Mouse (Mus musculus) mature B cell (primary cell): ENCODE results near the gene Camk2d.

Experiments
- in situ Hi-C: fragments of 300-500 bp; cut with MboI; formaldehyde crosslinking; loops from 2 replicates; pipeline ENCODE4 v1.14.3; 2019

Gene Camk2d

GRCm38 (mm10) chr3:126806145-126806544, 210.0 kb downstream of the Camk2d start:
- in situ Hi-C loops, result no loop called here

GRCm38 (mm10) chr3:126809915-126810314, 213.8 kb downstream of the Camk2d start:
- in situ Hi-C loops, result no loop called here

GRCm38 (mm10) chr3:126810372-126811090, 214.4 kb downstream of the Camk2d start:
- in situ Hi-C loops, result no loop called here

DNA sequence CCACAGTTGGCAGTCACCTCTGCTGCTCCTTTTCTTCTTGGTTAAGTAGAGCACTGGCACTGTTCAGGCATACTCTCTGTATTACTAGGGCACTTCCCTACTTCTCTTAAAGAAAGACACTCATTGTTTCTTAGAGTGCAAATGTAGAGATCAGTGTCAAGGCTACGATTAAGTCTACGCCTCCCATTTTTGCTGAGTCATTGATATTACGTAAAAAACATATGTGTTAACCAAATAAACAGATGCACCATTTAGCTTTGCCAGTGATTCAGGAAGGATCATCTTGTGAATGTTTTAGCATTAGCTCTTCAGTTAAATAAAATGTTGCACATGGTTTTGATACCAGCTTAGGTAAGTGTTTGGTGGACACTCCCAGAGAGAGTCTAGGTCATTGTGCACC, 215.5 kb downstream of the Camk2d start:
- in situ Hi-C loops, result no loop called here

DNA sequence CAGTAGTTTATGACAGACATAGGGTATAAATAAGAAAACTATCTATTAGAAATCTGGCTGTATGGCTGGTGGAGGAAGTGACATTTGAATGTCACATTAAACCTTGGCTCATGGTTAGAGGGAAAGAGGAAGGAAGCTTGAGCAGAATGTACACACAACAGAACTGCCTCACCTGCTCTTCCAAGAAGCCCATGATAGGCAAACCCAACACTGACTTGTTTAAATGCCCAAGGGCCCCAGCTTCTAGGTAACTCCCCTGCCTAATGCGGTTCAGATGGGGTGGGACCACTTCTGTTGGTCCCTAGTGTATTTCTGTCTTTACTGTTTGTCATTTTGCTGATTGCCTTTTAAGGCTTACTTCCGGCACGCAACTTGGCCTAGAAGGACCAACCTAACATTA, 226.3 kb downstream of the Camk2d start:
- in situ Hi-C loops, result no loop called here

- in situ Hi-C loops, result no loop called here
Measured at GRCm38 (mm10) chr3:126824930-126825329, 228.8 kb downstream of the Camk2d start.

GRCm38 (mm10) chr3:126826172-126826571, 230.1 kb downstream of the Camk2d start:
- in situ Hi-C loops, result no loop called here

GRCm38 (mm10) chr3:126827900-126828299, 231.8 kb downstream of the Camk2d start:
- in situ Hi-C loops, result no loop called here

DNA sequence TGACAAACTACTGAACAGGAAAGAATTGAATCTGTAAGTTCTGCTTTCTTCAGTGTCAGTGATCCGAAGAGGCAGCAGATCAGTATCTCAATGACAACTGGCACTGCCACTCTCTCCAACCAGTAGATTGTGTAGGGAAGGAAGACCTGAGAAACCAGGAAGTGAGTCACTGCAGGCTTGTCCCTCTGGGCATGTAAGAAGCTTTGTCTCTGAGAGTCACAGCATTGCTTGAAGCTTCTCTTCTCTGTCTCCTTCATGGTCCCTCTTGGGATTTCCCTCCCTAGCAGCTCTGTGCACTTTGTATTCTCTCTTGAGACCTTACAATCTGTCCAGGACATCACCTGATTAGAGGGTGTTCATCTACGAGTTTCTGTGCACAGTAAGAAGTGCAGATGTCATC, 233.7 kb downstream of the Camk2d start:
- in situ Hi-C loops, result no loop called here

DNA sequence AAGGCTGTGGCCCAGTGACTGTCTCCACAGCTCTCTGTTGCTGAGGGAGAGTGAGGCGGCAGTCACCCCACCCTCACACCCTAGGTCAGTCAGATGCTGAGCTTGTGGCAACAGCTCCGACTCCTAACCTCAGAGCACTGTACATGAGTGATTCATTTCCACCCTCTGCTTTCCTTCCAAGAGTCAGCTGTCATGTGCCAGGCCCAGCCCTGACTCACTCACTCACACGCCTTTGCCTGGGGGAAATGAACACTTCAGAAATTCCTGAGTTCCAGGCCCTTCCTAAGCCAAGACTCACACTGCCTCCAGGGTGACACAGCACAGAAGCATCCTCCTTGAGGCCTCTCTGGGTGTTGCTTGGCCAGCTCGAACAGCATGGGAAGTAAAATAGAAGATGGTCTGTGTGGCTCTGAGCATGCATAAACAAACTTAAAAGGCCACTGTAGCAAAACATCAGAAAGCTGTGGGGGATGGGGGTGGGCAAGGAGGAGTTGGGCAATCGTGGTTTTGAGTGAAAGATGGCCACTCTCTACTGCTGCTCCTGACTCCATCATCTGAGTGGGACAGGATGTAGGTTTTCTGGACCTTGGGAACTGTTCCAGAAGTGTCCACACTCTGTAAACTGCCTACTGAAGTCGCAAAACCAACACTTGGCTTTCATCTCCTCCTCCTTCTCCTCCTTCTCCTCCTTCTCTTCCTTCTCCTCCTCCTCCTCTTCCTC, 235.5 kb downstream of the Camk2d start:
- in situ Hi-C loops, result no loop called here

- in situ Hi-C loops, result no loop called here
Measured at GRCm38 (mm10) chr3:126834641-126835167, 238.6 kb downstream of the Camk2d start.

DNA sequence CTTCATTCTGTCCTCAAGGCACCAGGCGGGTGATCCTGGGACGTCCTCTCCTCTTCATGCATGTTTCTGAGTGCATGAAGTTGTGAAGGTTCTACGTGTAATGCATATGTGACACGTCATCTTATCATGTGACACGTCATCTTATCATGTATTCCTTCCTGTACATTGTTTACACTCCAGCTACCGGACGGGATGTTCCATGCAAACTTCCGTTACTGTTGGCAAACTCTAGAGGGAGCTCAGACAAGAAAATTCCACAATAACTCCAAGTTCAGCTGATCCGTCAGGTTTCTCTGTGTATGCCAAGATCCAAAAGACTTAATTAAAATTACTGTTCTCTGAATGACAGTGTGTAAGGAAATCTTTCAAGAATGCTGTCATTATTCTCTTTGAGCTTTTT, 246.7 kb downstream of the Camk2d start:
- in situ Hi-C loops, result no loop called here

GRCm38 (mm10) chr3:126844809-126845208, 248.7 kb downstream of the Camk2d start:
- in situ Hi-C loops, result no loop called here

GRCm38 (mm10) chr3:126848081-126848480, 252.0 kb downstream of the Camk2d start:
- in situ Hi-C loops, result no loop called here

DNA sequence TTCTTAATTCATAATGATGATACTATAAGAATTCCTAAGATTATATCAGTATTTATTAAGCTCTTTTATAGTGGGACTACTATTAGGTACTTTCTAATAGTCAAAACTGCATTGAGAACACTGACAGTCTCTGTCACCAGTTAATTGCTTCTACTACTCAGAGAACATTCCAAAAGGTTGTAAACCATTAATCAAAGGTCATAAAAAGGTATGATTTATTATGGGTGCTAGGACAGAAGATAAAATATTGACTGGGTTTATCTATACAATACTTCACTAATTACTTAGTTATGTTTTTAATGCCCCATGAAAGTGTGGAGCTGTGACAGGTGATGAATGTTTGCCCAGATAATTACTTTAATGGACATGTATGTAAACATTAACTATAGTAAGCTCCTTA, 264.3 kb downstream of the Camk2d start:
- in situ Hi-C loops, result no loop called here

DNA sequence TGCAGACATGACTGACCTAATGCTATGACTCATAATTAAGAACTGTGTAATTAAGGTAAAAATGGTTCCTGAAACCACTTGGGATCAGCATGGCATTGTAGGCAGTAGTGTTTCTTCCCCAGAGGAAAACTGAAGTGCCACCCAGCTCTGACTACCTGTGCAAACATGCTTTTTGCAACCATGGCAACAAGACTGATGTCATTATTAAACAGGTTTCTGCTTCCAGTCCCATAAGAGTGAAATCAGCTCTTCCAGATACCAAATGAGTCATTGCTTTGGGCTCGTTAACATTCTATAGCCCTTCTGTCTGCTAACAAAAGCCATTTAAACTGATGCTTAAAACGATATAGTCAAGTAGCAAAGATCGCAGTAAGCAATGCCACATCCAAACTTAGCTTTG, 273.5 kb downstream of the Camk2d start:
- in situ Hi-C loops, result no loop called here

DNA sequence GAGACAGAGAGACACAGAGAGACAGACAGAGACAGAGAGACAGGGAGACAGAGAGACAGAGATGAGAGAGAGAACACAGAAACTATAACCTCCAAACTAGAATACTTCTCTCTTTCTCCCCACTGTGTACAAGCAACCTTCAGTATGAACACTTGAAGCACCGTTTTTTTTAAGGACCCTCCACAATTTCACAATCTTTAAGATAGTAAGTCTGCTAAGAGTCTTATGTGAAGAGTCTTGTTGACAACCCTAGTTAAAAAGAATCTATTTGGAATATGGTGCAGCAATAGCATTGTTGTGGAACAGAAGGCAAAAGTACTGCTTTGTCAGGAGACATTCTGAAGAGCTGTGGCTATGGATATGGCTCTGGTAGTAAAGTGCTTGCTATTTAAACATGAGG, 274.6 kb downstream of the Camk2d start:
- in situ Hi-C loops, result no loop called here

GRCm38 (mm10) chr3:126878233-126878632, 282.1 kb downstream of the Camk2d start:
- in situ Hi-C loops, result no loop called here

DNA sequence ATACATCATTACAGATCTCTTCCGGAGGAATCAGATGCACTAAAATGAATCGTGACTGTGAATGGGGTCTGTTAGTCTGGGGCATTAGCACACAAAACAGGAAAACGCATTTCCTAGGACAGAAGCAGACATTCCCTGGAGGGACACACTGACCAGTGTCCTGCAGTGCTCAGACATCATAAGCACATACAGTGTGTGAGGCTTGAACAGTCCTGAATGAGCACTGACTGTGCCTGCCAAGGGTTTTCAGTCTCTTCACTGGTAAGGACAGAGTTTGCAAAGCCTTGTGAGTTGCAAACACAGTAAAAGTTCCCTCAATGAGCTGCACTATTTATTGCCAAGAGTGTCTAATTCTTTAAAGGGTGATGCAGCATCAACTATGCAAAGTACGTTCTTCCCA, 290.0 kb downstream of the Camk2d start:
- in situ Hi-C loops, result no loop called here

- in situ Hi-C loops, result no loop called here
Measured at GRCm38 (mm10) chr3:126886644-126887043, 290.5 kb downstream of the Camk2d start.
